Mouse (Mus musculus): Measurements from ENCODE around the gene Gm13287. TPM values are rescaled to one million over a fixed set of nuclear protein-coding genes. Genes with fewer than 3 reads are reported as not detected.
"Not testable (repeated sequence)": the region's sequence is repeated elsewhere in the genome, so short reads cannot be mapped to it uniquely, and the experiment has no call there.

Gm13287 gene
- polyA plus RNA-seq, 1 experiment: not detected

GRCm38 (mm10) chr4:88819659-88820058 lies 16.6 kb downstream of the Gm13287 start, which contains the start of gene Ifna11:
Gene Ifna11, plus strand, starts transcription at chr4:88819959.
- H3K27ac ChIP-seq (ENCODE audit: insufficient read depth, low read depth, low read length): no peak within 1 kb of the TSS
- no peaks in the 10 kb centered on the region for H3K4me1 ChIP-seq (ENCODE audit: control insufficient read depth, insufficient read depth, low read length)
- no peaks in the 10 kb centered on the region for H3K27me3 ChIP-seq (replicated peaks; ENCODE audit: control insufficient read depth, insufficient read depth, low read length)
- 76% methylated on average over 1 of the region's 1 CpGs for WGBS
- no peak for DNase-seq
- TF ChIP-seq CTCF (conservative IDR thresholded peaks at IDR 0.05; ENCODE audit: insufficient read depth, insufficient read length, low read depth, low read length) (no peak), POLR2A (IDR thresholded peaks at IDR 0.05; ENCODE audit: low read depth, low read length) (no peak)
- H3K4me3 ChIP-seq (ENCODE audit: insufficient read depth, low read depth, low read length): no peak within 1 kb of the TSS
- no peaks in the 10 kb centered on the region for H3K36me3 ChIP-seq (ENCODE audit: control insufficient read depth, insufficient read depth, low read length)

DNA sequence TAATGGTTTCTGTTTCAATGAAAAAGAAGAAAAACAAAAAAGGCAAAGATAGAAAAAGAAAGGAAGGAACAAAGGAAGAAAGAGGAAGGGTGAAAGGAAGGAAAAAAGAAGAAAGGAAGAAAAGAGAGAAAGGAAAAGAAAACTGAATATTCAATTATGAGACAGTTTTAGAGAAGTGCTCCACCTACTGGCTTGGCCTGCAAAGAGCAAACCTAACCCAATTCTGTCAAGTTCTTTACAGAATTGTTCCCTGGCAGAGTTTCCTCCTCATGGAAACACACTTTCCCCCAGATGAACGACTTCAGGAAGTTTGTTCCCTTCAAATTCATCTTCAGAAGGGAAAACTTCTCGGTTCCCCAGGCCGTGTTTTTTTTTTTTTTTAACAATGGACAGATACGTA lies 19.9 kb downstream of the Gm13287 start:
- Histone ChIP-seq H3K4me1 (ENCODE audit: control insufficient read depth, insufficient read depth, low read length) (no peaks in the 10 kb centered on the region), H3K36me3 (ENCODE audit: control insufficient read depth, insufficient read depth, low read length) (no peaks in the 10 kb centered on the region), H3K27me3 (replicated peaks; ENCODE audit: control insufficient read depth, insufficient read depth, low read length) (no peaks in the 10 kb centered on the region), H3K27ac (ENCODE audit: insufficient read depth, low read depth, low read length) (no peak overlapping the region), H3K4me3 (ENCODE audit: insufficient read depth, low read depth, low read length) (no peak overlapping the region)
- peak; percentile 9 for DNase-seq
- WGBS: 26% methylated on average over 4 of the region's 4 CpGs
- TF ChIP-seq CTCF (conservative IDR thresholded peaks at IDR 0.05; ENCODE audit: insufficient read depth, insufficient read length, low read depth, low read length) (no peak), POLR2A (IDR thresholded peaks at IDR 0.05; ENCODE audit: low read depth, low read length) (no peak)

DNA sequence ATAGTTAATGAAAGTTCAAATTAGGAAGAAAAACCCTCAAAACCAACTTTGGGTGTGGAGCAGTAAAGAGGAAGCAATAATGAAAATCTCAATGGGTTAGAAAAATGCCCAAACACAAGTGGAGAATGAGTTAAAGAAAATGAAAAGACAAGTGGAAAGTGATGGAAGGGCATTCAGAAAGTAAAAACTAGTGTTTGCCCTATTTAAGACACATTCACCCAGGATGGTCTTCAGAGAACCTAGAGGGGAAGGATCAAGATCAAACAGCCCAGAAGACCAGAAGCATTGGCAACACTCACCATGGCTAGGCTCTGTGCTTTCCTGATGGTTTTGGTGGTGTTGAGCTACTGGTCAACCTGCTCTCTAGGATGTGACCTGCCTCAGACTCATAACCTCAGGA lies 24.1 kb downstream of the Gm13287 start, which contains the start of gene Ifna6:
Gene Ifna6, plus strand, starts transcription at position 301 of the 400 bp plus-strand sequence.
- H3K27me3 ChIP-seq (replicated peaks; ENCODE audit: control insufficient read depth, insufficient read depth, low read length); H3K27ac ChIP-seq (ENCODE audit: insufficient read depth, low read depth, low read length); DNase-seq; H3K4me1 ChIP-seq (ENCODE audit: control insufficient read depth, insufficient read depth, low read length); H3K4me3 ChIP-seq (ENCODE audit: insufficient read depth, low read depth, low read length); H3K36me3 ChIP-seq (ENCODE audit: control insufficient read depth, insufficient read depth, low read length): not testable (repeated sequence)

DNA sequence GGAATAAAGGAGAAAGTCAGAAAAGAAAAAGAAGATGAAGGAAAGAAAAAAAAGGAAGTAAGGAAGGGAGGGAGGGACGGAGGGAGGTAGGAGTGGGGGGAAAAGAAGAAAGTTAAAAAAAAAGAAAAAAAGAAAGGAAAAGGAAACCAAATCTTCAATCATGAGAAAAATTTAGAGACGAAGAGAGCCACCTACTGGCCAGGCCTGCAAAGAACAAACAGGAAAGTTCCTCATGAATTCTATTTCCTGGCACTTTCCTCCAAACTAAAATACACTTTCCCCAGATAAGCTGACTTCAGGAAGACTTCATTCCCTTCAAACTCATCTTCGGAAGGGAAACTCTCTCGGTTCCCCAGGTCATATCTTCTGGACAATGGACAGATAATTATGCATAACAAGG lies 27.5 kb downstream of the Gm13287 start:
- no peaks in the 10 kb centered on the region for H3K36me3 ChIP-seq (ENCODE audit: control insufficient read depth, insufficient read depth, low read length)
- WGBS: 16% methylated on average over 4 of the region's 4 CpGs
- H3K4me1 ChIP-seq (ENCODE audit: control insufficient read depth, insufficient read depth, low read length): no peaks in the 10 kb centered on the region
- H3K27me3 ChIP-seq (replicated peaks; ENCODE audit: control insufficient read depth, insufficient read depth, low read length): no peaks in the 10 kb centered on the region
- H3K4me3 ChIP-seq (ENCODE audit: insufficient read depth, low read depth, low read length): no peak overlapping the region
- TF ChIP-seq CTCF (conservative IDR thresholded peaks at IDR 0.05; ENCODE audit: insufficient read depth, insufficient read length, low read depth, low read length) (0 out of 2 replicates have a peak, but pooled peaks have one; percentile 7), POLR2A (IDR thresholded peaks at IDR 0.05; ENCODE audit: low read depth, low read length) (no peak)
- peak; percentile 27 for DNase-seq
- no peak overlapping the region for H3K27ac ChIP-seq (ENCODE audit: insufficient read depth, low read depth, low read length)

GRCm38 (mm10) chr4:88835225-88835624 lies 32.2 kb downstream of the Gm13287 start, which contains the start of gene Ifna5:
Gene Ifna5, plus strand, starts transcription at chr4:88835525.
- 83% methylated on average over 1 of the region's 1 CpGs for WGBS
- not testable (repeated sequence) for H3K36me3 ChIP-seq (ENCODE audit: control insufficient read depth, insufficient read depth, low read length); H3K4me1 ChIP-seq (ENCODE audit: control insufficient read depth, insufficient read depth, low read length); H3K27ac ChIP-seq (ENCODE audit: insufficient read depth, low read depth, low read length); DNase-seq; H3K4me3 ChIP-seq (ENCODE audit: insufficient read depth, low read depth, low read length); H3K27me3 ChIP-seq (replicated peaks; ENCODE audit: control insufficient read depth, insufficient read depth, low read length)

GRCm38 (mm10) chr4:88838828-88839227 lies 35.8 kb downstream of the Gm13287 start:
- 32% methylated on average over 3 of the region's 3 CpGs for WGBS
- no peaks in the 10 kb centered on the region for H3K4me1 ChIP-seq (ENCODE audit: control insufficient read depth, insufficient read depth, low read length)
- no peak for TF ChIP-seq CTCF (conservative IDR thresholded peaks at IDR 0.05; ENCODE audit: insufficient read depth, insufficient read length, low read depth, low read length)
- TF ChIP-seq POLR2A (IDR thresholded peaks at IDR 0.05; ENCODE audit: low read depth, low read length): no peak

DNA sequence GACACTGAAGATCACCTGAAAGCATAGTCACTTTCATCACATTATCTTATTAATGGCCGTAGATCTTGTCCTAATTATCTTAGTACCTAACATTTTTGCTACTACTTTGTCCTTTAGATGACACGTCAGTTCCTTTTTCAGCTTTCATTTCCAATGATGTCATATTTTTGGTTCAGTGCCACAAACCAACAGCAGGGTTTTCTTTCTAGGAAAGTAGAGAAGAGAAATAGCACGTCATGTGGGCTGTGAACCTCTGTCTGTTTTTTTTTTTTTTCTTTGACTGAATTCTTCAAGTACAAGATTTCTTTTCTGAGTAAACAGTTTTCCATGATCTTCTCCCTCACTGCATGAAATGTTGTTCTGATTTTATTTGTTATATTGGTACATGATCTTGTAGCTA lies 37.0 kb downstream of the Gm13287 start:
- WGBS: 62% methylated on average over 3 of the region's 3 CpGs
- Histone ChIP-seq H3K36me3 (ENCODE audit: control insufficient read depth, insufficient read depth, low read length) (no peaks in the 10 kb centered on the region), H3K4me3 (ENCODE audit: insufficient read depth, low read depth, low read length) (no peak overlapping the region), H3K27ac (ENCODE audit: insufficient read depth, low read depth, low read length) (no peak overlapping the region), H3K27me3 (replicated peaks; ENCODE audit: control insufficient read depth, insufficient read depth, low read length) (no peaks in the 10 kb centered on the region), H3K4me1 (ENCODE audit: control insufficient read depth, insufficient read depth, low read length) (no peaks in the 10 kb centered on the region)
- DNase-seq: no peak
- no peak for TF ChIP-seq CTCF (conservative IDR thresholded peaks at IDR 0.05; ENCODE audit: insufficient read depth, insufficient read length, low read depth, low read length)
- no peak for TF ChIP-seq POLR2A (IDR thresholded peaks at IDR 0.05; ENCODE audit: low read depth, low read length)

More at GRCm38 (mm10) chr4:88838828-88839227, 35.8 kb downstream of the Gm13287 start:
- DNase-seq: peak; percentile 5
- Histone ChIP-seq H3K36me3 (ENCODE audit: control insufficient read depth, insufficient read depth, low read length) (no peaks in the 10 kb centered on the region), H3K4me3 (ENCODE audit: insufficient read depth, low read depth, low read length) (no peak overlapping the region), H3K27ac (ENCODE audit: insufficient read depth, low read depth, low read length) (no peak overlapping the region), H3K27me3 (replicated peaks; ENCODE audit: control insufficient read depth, insufficient read depth, low read length) (no peaks in the 10 kb centered on the region)

GRCm38 (mm10) chr4:88841438-88841911 lies 38.4 kb downstream of the Gm13287 start, which contains the start of gene Ifna4:
Gene Ifna4, plus strand, starts transcription at chr4:88841861.
- no peak within 1 kb of the TSS for H3K27ac ChIP-seq (ENCODE audit: insufficient read depth, low read depth, low read length)
- H3K4me3 ChIP-seq (ENCODE audit: insufficient read depth, low read depth, low read length): no peak within 1 kb of the TSS
- no peaks in the 10 kb centered on the region for H3K36me3 ChIP-seq (ENCODE audit: control insufficient read depth, insufficient read depth, low read length)
- DNase-seq: no peak
- TF ChIP-seq CTCF (conservative IDR thresholded peaks at IDR 0.05; ENCODE audit: insufficient read depth, insufficient read length, low read depth, low read length): no peak
- no peak for TF ChIP-seq POLR2A (IDR thresholded peaks at IDR 0.05; ENCODE audit: low read depth, low read length)
- H3K4me1 ChIP-seq (ENCODE audit: control insufficient read depth, insufficient read depth, low read length): no peaks in the 10 kb centered on the region
- WGBS: 62% methylated on average over 2 of the region's 2 CpGs
- no peaks in the 10 kb centered on the region for H3K27me3 ChIP-seq (replicated peaks; ENCODE audit: control insufficient read depth, insufficient read depth, low read length)

Measured in kidney, adult 2 months (tissue).